Mouse (Mus musculus) cerebellum, postnatal 4 days (tissue): ENCODE data around the gene Fsip1.

Experiments used
- DNase-seq, 2 experiments: peaks; one replicate each; pipeline ENCODE4 v3.0.0; 2022; ENCODE audit warnings: low spot score in 2 of 2, mixed read lengths in 1 of 2

Gene Fsip1

GRCm38 (mm10) chr2:118099104-118099503 lies 157.7 kb downstream of the Fsip1 start:
- no peak for DNase-seq

- DNase-seq, result no peak
Measured at GRCm38 (mm10) chr2:118091226-118091625, 165.5 kb downstream of the Fsip1 start.

- no peak for DNase-seq
Measured at GRCm38 (mm10) chr2:118087044-118087726, 169.6 kb downstream of the Fsip1 start.

GRCm38 (mm10) chr2:118085647-118086046 lies 171.1 kb downstream of the Fsip1 start:
- no peak for DNase-seq

- no peak for DNase-seq
Measured at GRCm38 (mm10) chr2:118084693-118085092, 172.1 kb downstream of the Fsip1 start.

- no peak for DNase-seq
Measured at GRCm38 (mm10) chr2:118083652-118084051, 173.1 kb downstream of the Fsip1 start.

GRCm38 (mm10) chr2:118081581-118081980 lies 175.2 kb downstream of the Fsip1 start:
- DNase-seq, result no peak
